Mouse (Mus musculus): ENCODE measurements around the gene Gabrr3.

DNA sequence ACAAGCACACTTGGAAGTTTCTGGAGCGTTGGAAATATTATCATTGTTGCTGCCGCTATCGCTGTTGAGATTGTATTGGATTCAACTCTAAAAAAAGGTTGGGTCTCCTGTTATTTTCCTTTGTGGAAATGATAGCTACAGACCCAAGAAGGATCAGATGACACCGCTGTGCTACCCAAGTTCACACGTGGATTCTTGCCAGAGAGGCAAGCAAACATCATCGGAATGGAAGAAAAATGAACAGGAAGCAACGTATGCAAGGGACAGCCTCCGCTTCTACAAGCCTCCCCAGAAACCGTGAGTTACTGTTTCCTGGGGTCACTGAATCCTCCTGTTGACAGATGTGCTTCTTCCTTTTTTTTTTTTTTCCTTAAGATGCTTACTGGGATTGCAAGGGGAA lies 2.3 kb upstream of the Gabrr3 start:
- TF ChIP-seq CTCF (IDR thresholded peaks at IDR 0.05; ENCODE audit: low read depth, low read length) (no peak), TAL1 (conservative IDR thresholded peaks at IDR 0.05; ENCODE audit: low read depth, low read length) (no peak), POLR2AphosphoS5 (IDR thresholded peaks at IDR 0.05; ENCODE audit: insufficient replicate concordance, low read depth, low read length) (no peak), GATA1 (IDR thresholded peaks at IDR 0.05; ENCODE audit: borderline replicate concordance, low read length) (no peak)

All from G1E (cell line).